Mouse (Mus musculus) leukemia stem cell, adult 10-12 weeks (primary cell): ENCODE results near the gene Vmn2r86. TPM values are rescaled to one million over a fixed set of nuclear protein-coding genes. Genes with fewer than 3 reads are reported as not detected.

Experiments used
- polyA plus RNA-seq: library from polyadenylated mRNA; stranded (reverse); fragments of >175 nt; gene quantifications from 2 replicates; pipeline ENCODE4 v1.2.3, GENCODE M21; 2012; ENCODE audit warnings: low replicate concordance

The Vmn2r86 gene
- not detected in 2 replicates for polyA plus RNA-seq

GRCm38 (mm10) chr10:130455950-130456349 lies at the start of gene Vmn2r86:
Gene Vmn2r86, minus strand, starts transcription at chr10:130456050.

GRCm38 (mm10) chr10:130497296-130497695 lies 41.4 kb upstream of the Vmn2r86 start, which contains the start of gene Vmn2r87:
Gene Vmn2r87, minus strand, starts transcription at chr10:130497396.

GRCm38 (mm10) chr10:130429603-130430002 lies 26.2 kb downstream of the Vmn2r86 start, which contains the start of gene Vmn2r85:
Gene Vmn2r85, minus strand, starts transcription at chr10:130429703.

GRCm38 (mm10) chr10:130394232-130394631 lies 61.6 kb downstream of the Vmn2r86 start, which contains the start of gene Vmn2r84:
Gene Vmn2r84, minus strand, starts transcription at chr10:130394332.

Other genes with a start within 250 kb of the Vmn2r86 start
- not detected in 2 replicates for gene Olfr827, start 241.6 kb downstream of the Vmn2r86 start, polyA plus RNA-seq
- not detected in 2 replicates for gene Neurod4, start 175.8 kb downstream of the Vmn2r86 start, polyA plus RNA-seq
- gene Tespa1, start 133.2 kb downstream of the Vmn2r86 start, polyA plus RNA-seq = 0.23 and 0.78 TPM in 2 replicates
- gene Vmn2r84, start 61.7 kb downstream of the Vmn2r86 start, polyA plus RNA-seq = 0.02 TPM in 1 of 2 replicates, not detected in the other
- not detected in 2 replicates for gene Vmn2r85, start 26.3 kb downstream of the Vmn2r86 start, polyA plus RNA-seq
- gene Vmn2r87, start 41.3 kb upstream of the Vmn2r86 start, polyA plus RNA-seq = not detected in 2 replicates